In the genomic region with DNA sequence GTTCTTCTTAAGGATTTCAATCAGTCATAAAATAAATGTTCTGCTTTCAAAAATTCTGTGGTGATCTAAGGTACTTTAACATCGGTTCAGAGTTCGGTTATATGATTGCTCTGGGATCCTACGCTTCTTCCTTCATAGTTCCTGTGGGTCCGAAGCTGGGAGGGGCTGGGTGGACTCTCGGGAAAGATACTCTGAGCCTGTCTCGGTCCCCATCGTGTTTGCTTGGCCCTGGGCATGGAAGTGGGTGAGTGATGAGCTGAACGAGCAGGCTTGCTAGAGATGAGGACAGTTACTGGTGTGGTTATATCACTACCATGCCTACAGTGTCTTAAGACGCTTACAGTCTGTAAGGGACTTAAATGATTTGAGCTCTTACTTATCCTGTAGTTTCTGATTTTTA, we compare ENCODE assay signal across 21 mouse cellular contexts. TPM values are rescaled to one million over a fixed set of nuclear protein-coding genes. Genes with fewer than 3 reads are reported as not detected.
DNase-seq lines count a peak whose midpoint lies in the region; ATAC-seq and TF ChIP-seq lines count a peak whose summit lies in the region.
"Had no signal": no experiment of that assay in that cellular context is flagged by ENCODE, and none has a peak within 500 bp of the region (broad histone marks: within the 10 kb centered on the region; RNA-seq: fewer than 3 reads in every experiment).

No protein-coding gene starts in this region.

- H3K4me1 ChIP-seq in forebrain, embryonic 10.5 days = peaks cover 23% of the 10 kb centered on the region
- H3K4me1 ChIP-seq in forebrain, embryonic 11.5 days (replicated peaks; ENCODE audit: control insufficient read depth, insufficient read depth, low read length) = peaks cover 5% of the 10 kb centered on the region; the same call in 1 of the 2 replicates
- H3K4me1 ChIP-seq in kidney, postnatal 0 days (replicated peaks; ENCODE audit: insufficient read depth, low read length) = no peaks in the 10 kb centered on the region
- H3K4me1 ChIP-seq in G1E (ENCODE audit: insufficient read depth, low read depth, low read length) = peaks cover 58% of the 10 kb centered on the region
- H3K4me1 ChIP-seq in liver, embryonic 14.5 days (replicated peaks; ENCODE audit: control insufficient read depth in 2 of 2, insufficient read depth in 2 of 2, low read length in 1 of 2) = peaks cover 14 to 20% of the 10 kb centered on the region in 2 experiments
- H3K4me1 ChIP-seq in hindbrain, embryonic 10.5 days (replicated peaks) = peaks cover 18% of the 10 kb centered on the region

- ATAC-seq in forebrain, embryonic 11.5 days (replicated peaks; ENCODE audit: low FRiP score) = no peak
- ATAC-seq in kidney, postnatal 0 days (replicated peaks; ENCODE audit: low FRiP score, low read depth) = no peak
- ATAC-seq in G1E (ENCODE audit: extremely low read depth, insufficient number of reproducible peaks, low FRiP score, poor library complexity, severe bottlenecking) = no peak
- ATAC-seq in liver, embryonic 14.5 days (ENCODE audit: insufficient read depth) = no peak
- no peak for ATAC-seq in megakaryocyte progenitor cell, adult 5-6 weeks (replicated peaks; ENCODE audit: poor library complexity)
- ATAC-seq: forebrain, postnatal 0 days; hindbrain, embryonic 16.5 days had no signal

- H3K27me3 ChIP-seq in forebrain, embryonic 10.5 days (ENCODE audit: poor library complexity, severe bottlenecking) = no peaks in the 10 kb centered on the region
- H3K27me3 ChIP-seq in forebrain, embryonic 11.5 days (ENCODE audit: control insufficient read depth, insufficient read depth, low read length) = no peaks in the 10 kb centered on the region
- H3K27me3 ChIP-seq in kidney, postnatal 0 days (ENCODE audit: insufficient read depth, low read length) = no peaks in the 10 kb centered on the region
- no peaks in the 10 kb centered on the region for H3K27me3 ChIP-seq in G1E (ENCODE audit: insufficient read depth, low read length)
- no peaks in the 10 kb centered on the region for H3K27me3 ChIP-seq in liver, embryonic 14.5 days (ENCODE audit: control insufficient read depth, insufficient read depth, low read length)
- no peaks in the 10 kb centered on the region for H3K27me3 ChIP-seq in hindbrain, embryonic 10.5 days (ENCODE audit: insufficient read depth, poor library complexity, severe bottlenecking)
- H3K27me3 ChIP-seq: lung, embryonic 15.5 days; neural tube, embryonic 12.5 days had no signal

- peak overlapping the region; percentile 16 for H3K4me3 ChIP-seq in forebrain, embryonic 10.5 days
- H3K4me3 ChIP-seq in forebrain, embryonic 11.5 days (ENCODE audit: low read depth, low read length) = no peak overlapping the region
- no peak overlapping the region for H3K4me3 ChIP-seq in kidney, postnatal 0 days (replicated peaks; ENCODE audit: low read depth, low read length)
- H3K4me3 ChIP-seq in G1E (ENCODE audit: low read depth, low read length) = peak overlapping the region; percentile 95
- peak overlapping the region; percentile 52 to 92 for H3K4me3 ChIP-seq in liver, embryonic 14.5 days (ENCODE audit: insufficient read depth in 1 of 2, low read depth in 2 of 2, low read length in 2 of 2)
- H3K4me3 ChIP-seq in hindbrain, embryonic 10.5 days = no peak overlapping the region

- WGBS in forebrain, embryonic 10.5 days = 94% methylated on average over 9 of the region's 9 CpGs
- 91% methylated on average over 9 of the region's 9 CpGs for WGBS in forebrain, embryonic 11.5 days
- 85% methylated on average over 9 of the region's 9 CpGs for WGBS in kidney, postnatal 0 days
- 64% methylated on average over 9 of the region's 9 CpGs for WGBS in liver, embryonic 14.5 days (ENCODE audit: insufficient replicate concordance)
- WGBS in hindbrain, embryonic 10.5 days = 93% methylated on average over 9 of the region's 9 CpGs

- H3K27ac ChIP-seq in forebrain, embryonic 10.5 days = no peak overlapping the region
- H3K27ac ChIP-seq in forebrain, embryonic 11.5 days (ENCODE audit: low read depth, low read length) = no peak overlapping the region
- no peak overlapping the region for H3K27ac ChIP-seq in kidney, postnatal 0 days
- H3K27ac ChIP-seq in liver, embryonic 14.5 days = no peak overlapping the region
- no peak overlapping the region for H3K27ac ChIP-seq in hindbrain, embryonic 10.5 days
- H3K27ac ChIP-seq: gastrocnemius, adult 2 months; lung, embryonic 15.5 days; neural tube, embryonic 12.5 days had no signal

- no peaks in the 10 kb centered on the region for H3K9me3 ChIP-seq in forebrain, embryonic 10.5 days
- H3K9me3 ChIP-seq in forebrain, embryonic 11.5 days (ENCODE audit: control insufficient read depth, low read length) = no peaks in the 10 kb centered on the region
- H3K9me3 ChIP-seq in kidney, postnatal 0 days (replicated peaks; ENCODE audit: low read length) = no peaks in the 10 kb centered on the region
- no peaks in the 10 kb centered on the region for H3K9me3 ChIP-seq in G1E (replicated peaks)
- no peaks in the 10 kb centered on the region for H3K9me3 ChIP-seq in liver, embryonic 14.5 days (ENCODE audit: control insufficient read depth, low read length)
- no peaks in the 10 kb centered on the region for H3K9me3 ChIP-seq in hindbrain, embryonic 10.5 days
- H3K9me3 ChIP-seq: lung, embryonic 15.5 days; neural tube, embryonic 12.5 days had no signal

- DNase-seq in forebrain, embryonic 10.5 days (ENCODE audit: extremely low spot score, low spot score) = no peak
- no peak for DNase-seq in forebrain, embryonic 11.5 days (ENCODE audit: low spot score)
- no peak for DNase-seq in kidney, postnatal 0 days (ENCODE audit: low spot score)
- DNase-seq in kidney, postnatal 36 days = no peak
- no peak for DNase-seq in G1E (ENCODE audit: low spot score)
- DNase-seq in liver, embryonic 14.5 days (ENCODE audit: low read depth in 3 of 3, low spot score in 3 of 3) = no peak
- DNase-seq in hindbrain, embryonic 10.5 days (ENCODE audit: low spot score) = no peak
- DNase-seq: cerebellum, postnatal 10 days; forebrain, postnatal 0 days; gastrocnemius, adult 2 months; kidney, adult 2 months; layer of hippocampus, postnatal 36 days; right cerebral cortex, postnatal 25 days had no signal

- no peak for TF ChIP-seq CTCF in kidney, postnatal 0 days (IDR thresholded peaks at IDR 0.05; ENCODE audit: low read depth)
- TF ChIP-seq CTCF in G1E (IDR thresholded peaks at IDR 0.05; ENCODE audit: low read depth, low read length) = no peak
- TF ChIP-seq CTCF in liver, embryonic 14.5 days (IDR thresholded peaks at IDR 0.05; ENCODE audit: low read depth) = no peak

- no peak overlapping the region for H3K9ac ChIP-seq in forebrain, embryonic 11.5 days (ENCODE audit: low read length)
- peak overlapping the region; percentile 32; the same call in 1 of the 2 replicates for H3K9ac ChIP-seq in kidney, postnatal 0 days (ENCODE audit: low read depth, low read length)
- H3K9ac ChIP-seq in liver, embryonic 14.5 days (replicated peaks) = 0 out of 2 replicates have a peak overlapping the region, but pooled peaks have one; percentile 19

- no peak for TF ChIP-seq EP300 in liver, embryonic 14.5 days (IDR thresholded peaks at IDR 0.05; ENCODE audit: low read depth)

- H3K4me2 ChIP-seq in forebrain, embryonic 11.5 days (ENCODE audit: low read depth, low read length, severe bottlenecking) = no peak overlapping the region
- H3K4me2 ChIP-seq in kidney, postnatal 0 days (ENCODE audit: low read length) = no peak overlapping the region
- peak overlapping the region; percentile 85 for H3K4me2 ChIP-seq in liver, embryonic 14.5 days (ENCODE audit: low read depth)

- peaks cover 65% of the 10 kb centered on the region for H3K36me3 ChIP-seq in forebrain, embryonic 10.5 days (replicated peaks)
- peaks cover 20% of the 10 kb centered on the region for H3K36me3 ChIP-seq in forebrain, embryonic 11.5 days (ENCODE audit: control insufficient read depth, insufficient read depth, low read length)
- peaks cover 30% of the 10 kb centered on the region for H3K36me3 ChIP-seq in kidney, postnatal 0 days (ENCODE audit: insufficient read depth, low read length)
- peaks cover 73% of the 10 kb centered on the region for H3K36me3 ChIP-seq in G1E (replicated peaks)
- H3K36me3 ChIP-seq in liver, embryonic 14.5 days (replicated peaks; ENCODE audit: control insufficient read depth, insufficient read depth, low read depth) = peaks cover 56% of the 10 kb centered on the region
- peaks cover 64% of the 10 kb centered on the region for H3K36me3 ChIP-seq in hindbrain, embryonic 10.5 days

RNA-seq across cellular contexts. Expression of gene Rpl37, which starts 2.2 kb away (rescaled TPM):
- polyA plus RNA-seq in forebrain, embryonic 10.5 days (2016; fragmentation: Nextera tagmentation; extraction: Ambion mirVana) = 465 and 478 TPM in 2 replicates
- 418 and 471 TPM in 2 replicates for polyA plus RNA-seq in forebrain, embryonic 11.5 days (2014; fragmentation: Nextera tagmentation; extraction: Ambion mirVana)
- 742 and 859 TPM in 2 replicates for polyA plus RNA-seq in kidney, postnatal 0 days (2015; fragmentation: Nextera tagmentation; extraction: Ambion mirVana)
- total RNA-seq in G1E (2014; fragmentation: Nextera tagmentation) (374 and 438 TPM in 2 replicates), G1E (2017) (1,244 and 1,575 TPM in 2 replicates)
- 48.0 and 51.7 TPM in 2 replicates for polyA plus RNA-seq in G1E (2012)
- polyA plus RNA-seq in liver, embryonic 14.5 days (2012; rRNA removed) = 259 and 884 TPM in 2 replicates
- polyA plus RNA-seq in liver, embryonic 14.5 days (2014; fragmentation: Nextera tagmentation; extraction: Ambion mirVana) = 547 and 570 TPM in 2 replicates
- 1,416 and 1,430 TPM in 2 replicates for total RNA-seq in megakaryocyte progenitor cell, adult 5-6 weeks (2015)
- total RNA-seq in megakaryocyte progenitor cell, adult 5-6 weeks (2017) = 1,966 and 2,167 TPM in 2 replicates
- 417 and 434 TPM in 2 replicates for polyA plus RNA-seq in hindbrain, embryonic 10.5 days (2016; fragmentation: Nextera tagmentation; extraction: Ambion mirVana)

RNA-seq across cellular contexts. Expression of gene Card6, which starts 10.3 kb away (rescaled TPM):
- 0.84 and 1.2 TPM in 2 replicates for polyA plus RNA-seq in forebrain, embryonic 10.5 days (2016; fragmentation: Nextera tagmentation; extraction: Ambion mirVana)
- 0.97 and 1.6 TPM in 2 replicates for polyA plus RNA-seq in forebrain, embryonic 11.5 days (2014; fragmentation: Nextera tagmentation; extraction: Ambion mirVana)
- polyA plus RNA-seq in kidney, postnatal 0 days (2015; fragmentation: Nextera tagmentation; extraction: Ambion mirVana) = 1.4 and 2.2 TPM in 2 replicates
- total RNA-seq in G1E (2014; fragmentation: Nextera tagmentation) (19.2 and 20.8 TPM in 2 replicates), G1E (2017) (6.0 and 7.5 TPM in 2 replicates)
- polyA plus RNA-seq in G1E (2012) = 1.9 and 2.0 TPM in 2 replicates
- polyA plus RNA-seq in liver, embryonic 14.5 days (2012; rRNA removed) = 0.57 and 0.63 TPM in 2 replicates
- polyA plus RNA-seq in liver, embryonic 14.5 days (2014; fragmentation: Nextera tagmentation; extraction: Ambion mirVana) = 0.74 and 1.00 TPM in 2 replicates
- 0.66 and 0.77 TPM in 2 replicates for total RNA-seq in megakaryocyte progenitor cell, adult 5-6 weeks (2015)
- 0.04 and 0.41 TPM in 2 replicates for total RNA-seq in megakaryocyte progenitor cell, adult 5-6 weeks (2017)
- 0.63 and 0.89 TPM in 2 replicates for polyA plus RNA-seq in hindbrain, embryonic 10.5 days (2016; fragmentation: Nextera tagmentation; extraction: Ambion mirVana)

RNA-seq across cellular contexts. Expression of gene Prkaa1, which starts 25.0 kb away (rescaled TPM):
- polyA plus RNA-seq in forebrain, embryonic 10.5 days (2016; fragmentation: Nextera tagmentation; extraction: Ambion mirVana) = 12.8 and 12.9 TPM in 2 replicates
- 15.7 and 16.3 TPM in 2 replicates for polyA plus RNA-seq in forebrain, embryonic 11.5 days (2014; fragmentation: Nextera tagmentation; extraction: Ambion mirVana)
- polyA plus RNA-seq in kidney, postnatal 0 days (2015; fragmentation: Nextera tagmentation; extraction: Ambion mirVana) = 19.9 and 21.0 TPM in 2 replicates
- total RNA-seq in G1E (2014; fragmentation: Nextera tagmentation) (109 and 121 TPM in 2 replicates), G1E (2017) (66.7 and 79.5 TPM in 2 replicates)
- polyA plus RNA-seq in G1E (2012) = 4.5 and 5.8 TPM in 2 replicates
- 6.6 and 8.6 TPM in 2 replicates for polyA plus RNA-seq in liver, embryonic 14.5 days (2012; rRNA removed)
- 15.7 and 16.6 TPM in 2 replicates for polyA plus RNA-seq in liver, embryonic 14.5 days (2014; fragmentation: Nextera tagmentation; extraction: Ambion mirVana)
- total RNA-seq in megakaryocyte progenitor cell, adult 5-6 weeks (2015) = 35.6 and 38.4 TPM in 2 replicates
- total RNA-seq in megakaryocyte progenitor cell, adult 5-6 weeks (2017) = 23.5 and 23.7 TPM in 2 replicates
- 14.2 and 15.2 TPM in 2 replicates for polyA plus RNA-seq in hindbrain, embryonic 10.5 days (2016; fragmentation: Nextera tagmentation; extraction: Ambion mirVana)

RNA-seq across cellular contexts. Expression of gene C7, which starts 55.1 kb away (rescaled TPM):
- not detected in 2 replicates for polyA plus RNA-seq in forebrain, embryonic 10.5 days (2016; fragmentation: Nextera tagmentation; extraction: Ambion mirVana)
- polyA plus RNA-seq in forebrain, embryonic 11.5 days (2014; fragmentation: Nextera tagmentation; extraction: Ambion mirVana) = not detected in 2 replicates
- 0.32 and 0.50 TPM in 2 replicates for polyA plus RNA-seq in kidney, postnatal 0 days (2015; fragmentation: Nextera tagmentation; extraction: Ambion mirVana)
- not detected in 2 replicates for total RNA-seq in G1E (2014; fragmentation: Nextera tagmentation)
- total RNA-seq in G1E (2017) = 0.05 TPM in 1 of 2 replicates, not detected in the other
- polyA plus RNA-seq in G1E (2012) = not detected in 2 replicates
- 0.01 TPM in 1 of 2 replicates, not detected in the other for polyA plus RNA-seq in liver, embryonic 14.5 days (2012; rRNA removed)
- 0.06 TPM in 1 of 2 replicates, not detected in the other for polyA plus RNA-seq in liver, embryonic 14.5 days (2014; fragmentation: Nextera tagmentation; extraction: Ambion mirVana)
- not detected in 2 replicates for total RNA-seq in megakaryocyte progenitor cell, adult 5-6 weeks (2015)
- not detected in 2 replicates for total RNA-seq in megakaryocyte progenitor cell, adult 5-6 weeks (2017)
- polyA plus RNA-seq in hindbrain, embryonic 10.5 days (2016; fragmentation: Nextera tagmentation; extraction: Ambion mirVana) = 0.07 TPM in 1 of 2 replicates, not detected in the other
- total RNA-seq: granulocyte monocyte progenitor cell, adult 5-6 weeks; megakaryocyte-erythroid progenitor cell, adult 5-6 weeks had no signal
- polyA plus RNA-seq: midbrain, postnatal 0 days; thymus, postnatal 0 days had no signal

Comparison
In these comparisons a context has a peak if more than half of its experiments do, and no peak if none do; other contexts are left out.
1. H3K4me3 ChIP-seq: peak in forebrain, embryonic 10.5 days (single experiment), G1E (single experiment) and liver, embryonic 14.5 days (2 of 2); none in forebrain, embryonic 11.5 days (single experiment), kidney, postnatal 0 days (single experiment) and hindbrain, embryonic 10.5 days (single experiment).